Mouse (Mus musculus) embryo, embryonic 11 days (tissue): ENCODE results near the gene C1ql1.

Source experiments
- DNase-seq: peaks from one replicate; pipeline ENCODE4 v3.0.0-alpha.2; 2015

Gene C1ql1

DNA sequence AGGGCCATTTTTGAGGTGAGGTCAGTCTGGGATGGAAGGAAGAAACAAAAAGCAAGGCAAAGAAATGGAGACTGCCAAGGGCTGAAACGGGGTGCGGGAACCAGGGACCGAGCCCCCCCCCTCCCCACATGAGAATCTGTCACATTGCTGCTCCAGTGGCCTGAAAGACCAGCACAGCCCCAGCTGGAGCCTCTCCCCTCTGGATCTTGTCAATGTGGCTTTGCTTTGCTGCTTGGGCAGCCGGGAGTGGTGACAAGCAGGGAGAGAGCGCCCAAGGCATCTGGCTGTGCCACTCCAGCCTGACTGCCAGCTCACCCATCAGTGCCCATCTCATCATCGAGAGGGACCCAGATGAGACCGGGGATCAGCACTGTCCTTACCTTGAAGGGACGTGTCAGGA is 11.2 kb upstream of the C1ql1 start:
- no peak for DNase-seq

GRCm38 (mm10) chr11:102956962-102957614 is 10.6 kb upstream of the C1ql1 start:
- peak; percentile 43 for DNase-seq

DNA sequence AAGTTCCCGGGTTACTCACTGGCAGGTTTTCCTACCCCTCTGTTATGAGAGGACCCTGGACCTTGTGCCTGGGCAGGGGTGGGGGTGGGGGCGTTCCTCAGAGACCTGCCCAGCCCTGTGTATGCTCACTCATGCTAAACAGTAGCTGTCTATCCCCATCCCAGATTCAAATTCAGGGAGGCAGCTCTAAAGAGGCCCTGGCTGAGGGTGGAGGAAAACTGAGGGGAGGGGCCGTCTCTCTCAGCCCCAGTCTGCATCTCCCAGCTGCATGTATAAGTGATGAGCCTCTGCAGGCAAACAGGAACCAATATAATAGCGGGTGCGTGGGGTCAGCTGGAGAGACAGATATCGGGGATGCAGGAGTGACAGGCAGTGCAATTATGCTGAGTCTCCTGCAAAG is 6.4 kb upstream of the C1ql1 start:
- peak; percentile 39 for DNase-seq

DNA sequence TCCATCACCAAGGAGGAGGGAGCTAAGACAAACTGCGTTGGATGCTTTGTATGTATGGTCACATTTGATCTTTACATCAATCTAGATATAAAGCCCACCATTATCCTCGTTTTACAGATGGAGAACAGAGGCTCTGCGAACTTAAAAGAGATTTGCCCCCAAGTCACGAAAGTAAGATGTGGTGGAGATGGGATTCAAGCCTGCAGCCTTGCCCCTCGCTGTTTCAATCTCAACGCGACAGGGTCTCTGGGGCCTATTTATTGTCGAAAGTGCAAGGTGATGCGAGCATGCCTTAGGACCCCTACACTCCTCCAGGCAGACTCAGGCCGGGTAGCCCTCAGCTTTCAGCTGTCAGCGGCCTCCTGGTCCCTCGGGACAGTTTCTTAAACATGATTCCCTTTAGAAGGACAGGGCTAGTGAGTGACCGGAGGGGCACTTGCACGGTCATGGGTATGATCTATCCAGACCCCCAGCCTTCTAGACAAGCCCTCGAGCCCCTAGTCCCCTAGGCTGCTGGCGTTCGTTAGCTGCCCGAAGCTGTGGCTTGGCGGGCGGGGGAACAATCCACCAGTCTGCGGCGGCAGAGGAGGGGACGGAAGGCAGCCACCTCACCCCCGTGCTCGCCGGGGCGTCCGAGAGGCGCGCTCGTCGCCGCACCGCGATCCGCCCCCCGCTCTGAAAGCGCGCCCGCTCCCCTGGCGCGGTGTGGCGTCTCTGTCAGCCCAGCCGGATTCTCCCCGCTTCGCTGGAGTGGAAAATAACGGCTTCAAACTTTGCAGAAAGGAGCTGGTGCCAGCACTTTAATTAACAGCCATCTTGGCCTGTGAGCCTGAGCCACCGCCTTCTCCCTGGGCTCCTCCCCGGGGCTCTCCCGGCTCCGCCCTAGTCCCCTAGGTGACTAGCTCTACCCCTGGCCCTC is 1.8 kb upstream of the C1ql1 start:
- DNase-seq, result peak; percentile 49

- no peak for DNase-seq
These were observed 480 bp upstream of the C1ql1 start for GRCm38 (mm10) chr11:102946992-102947343.

DNA sequence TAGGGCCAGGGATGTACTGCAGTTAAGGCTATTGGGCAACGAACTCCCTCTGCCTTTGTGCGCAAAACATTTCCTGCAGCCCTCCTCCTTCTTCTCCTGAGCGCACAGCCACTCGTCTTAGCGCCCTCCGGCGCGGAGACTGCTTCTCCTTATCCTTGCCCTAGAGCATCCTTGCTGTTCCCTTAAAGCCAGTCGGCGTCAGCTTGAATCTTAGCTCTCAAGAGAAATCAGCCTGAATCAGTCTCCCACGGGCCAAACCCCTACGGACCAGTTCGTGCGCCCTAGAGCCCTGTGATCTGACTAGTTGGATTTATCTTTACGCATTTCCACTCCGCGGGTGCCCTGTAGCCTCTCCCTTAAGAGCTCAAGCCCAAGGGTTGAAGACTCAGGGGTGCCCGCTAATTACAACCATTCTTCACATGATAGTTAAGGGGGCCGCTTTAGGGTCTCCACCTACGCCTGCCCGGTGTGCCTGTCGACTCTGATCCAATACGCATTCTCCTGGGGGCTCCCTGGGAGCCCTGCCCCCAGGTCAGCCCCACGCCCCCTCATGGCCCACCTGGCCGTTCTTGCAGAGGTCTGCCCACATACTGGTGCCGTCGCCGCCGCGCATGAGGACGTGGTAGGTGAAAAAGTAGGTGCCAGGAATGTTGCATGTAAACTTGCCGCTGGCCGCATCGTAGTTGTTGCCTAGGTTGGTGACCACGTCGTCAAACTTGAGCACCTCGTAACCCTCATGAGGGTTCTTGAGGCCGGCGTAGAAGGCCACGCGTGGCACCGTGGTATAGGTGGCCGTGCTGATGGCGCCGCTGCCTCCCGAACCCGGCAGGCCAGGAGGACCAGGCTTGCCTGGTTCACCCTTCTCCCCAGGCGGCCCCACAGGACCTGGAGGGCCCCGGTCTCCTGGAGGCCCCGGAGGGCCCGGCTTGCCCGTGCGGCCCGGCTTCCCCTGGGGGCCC is 903 bp downstream of the C1ql1 start:
- DNase-seq, result peak; percentile 31

DNA sequence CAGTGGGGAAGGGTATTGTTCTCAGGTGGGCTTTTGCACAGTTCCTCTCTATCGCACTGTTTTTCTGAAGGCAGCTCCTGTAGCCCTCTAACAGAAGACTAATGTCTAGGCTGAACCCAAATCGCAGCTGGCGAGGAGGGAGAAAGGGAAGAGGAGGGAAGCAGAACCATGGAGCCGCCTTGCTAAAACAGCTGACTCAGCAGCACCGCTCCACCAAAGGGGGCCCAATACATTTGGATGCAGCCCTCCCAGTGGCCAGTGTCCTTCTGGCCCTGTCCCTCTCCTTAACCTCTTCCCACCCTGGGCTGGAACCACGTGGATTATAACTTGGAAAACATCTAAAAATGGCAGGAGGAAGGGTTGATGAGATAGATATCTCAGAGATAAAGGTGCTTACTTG is 5.3 kb downstream of the C1ql1 start:
- DNase-seq, result no peak

DNA sequence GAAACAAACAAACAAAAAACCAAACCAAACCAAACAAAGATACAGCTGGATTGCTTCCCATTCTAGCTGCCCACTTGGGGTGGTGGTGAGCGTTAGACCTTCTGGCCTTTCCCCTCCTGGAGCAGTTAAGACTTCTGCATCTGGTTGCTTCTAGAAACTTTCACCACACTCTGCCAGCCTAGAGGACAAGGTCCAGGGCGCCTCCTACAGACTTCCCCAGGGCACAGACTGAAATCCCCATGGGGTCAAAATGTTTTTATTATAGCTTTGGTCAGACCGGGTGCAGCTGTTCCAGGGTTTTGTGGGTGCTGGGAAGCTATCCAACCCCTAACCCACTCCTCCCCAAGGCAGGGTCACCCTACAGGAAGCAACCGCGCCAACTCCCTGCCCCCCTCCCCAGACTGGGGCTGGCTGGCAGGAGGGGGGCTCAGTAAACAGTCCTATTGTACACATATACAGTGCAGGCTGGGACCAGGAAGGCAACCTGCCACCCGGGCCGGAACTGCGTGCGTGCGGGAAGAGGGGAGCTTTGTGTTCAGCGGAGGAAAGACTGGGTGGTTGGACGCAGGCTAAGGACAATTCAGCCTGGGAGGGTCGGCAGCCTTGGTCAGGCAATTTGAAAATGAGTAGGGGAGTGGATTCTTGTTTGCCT is 7.3 kb downstream of the C1ql1 start:
- no peak for DNase-seq

- DNase-seq, result no peak
These were observed 8.8 kb downstream of the C1ql1 start for GRCm38 (mm10) chr11:102937529-102938182.

DNA sequence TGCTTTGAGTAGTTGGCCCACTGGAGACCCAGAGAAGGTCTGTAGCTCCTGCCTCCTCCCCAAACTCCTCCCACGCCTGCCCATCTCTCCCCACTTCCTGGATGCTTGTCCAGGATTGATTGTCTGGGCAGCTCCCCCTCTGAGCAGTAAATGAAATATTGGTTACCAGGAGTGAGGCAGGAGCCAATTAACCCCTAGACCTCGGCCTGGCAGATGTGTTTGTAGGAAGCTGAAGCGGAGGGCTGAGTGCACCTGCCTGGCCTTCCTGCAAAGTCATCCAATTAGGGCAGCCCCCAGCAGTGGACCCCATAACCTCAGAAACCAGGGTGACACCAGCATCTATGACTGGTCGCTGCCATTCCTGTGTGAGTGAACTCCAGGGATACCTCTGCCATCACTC is 10.2 kb downstream of the C1ql1 start:
- peak; percentile 22 for DNase-seq

GRCm38 (mm10) chr11:102930672-102931071 is 15.8 kb downstream of the C1ql1 start:
- DNase-seq, result no peak

GRCm38 (mm10) chr11:102925351-102925717 is 21.2 kb downstream of the C1ql1 start:
- peak; percentile 80 for DNase-seq

DNA sequence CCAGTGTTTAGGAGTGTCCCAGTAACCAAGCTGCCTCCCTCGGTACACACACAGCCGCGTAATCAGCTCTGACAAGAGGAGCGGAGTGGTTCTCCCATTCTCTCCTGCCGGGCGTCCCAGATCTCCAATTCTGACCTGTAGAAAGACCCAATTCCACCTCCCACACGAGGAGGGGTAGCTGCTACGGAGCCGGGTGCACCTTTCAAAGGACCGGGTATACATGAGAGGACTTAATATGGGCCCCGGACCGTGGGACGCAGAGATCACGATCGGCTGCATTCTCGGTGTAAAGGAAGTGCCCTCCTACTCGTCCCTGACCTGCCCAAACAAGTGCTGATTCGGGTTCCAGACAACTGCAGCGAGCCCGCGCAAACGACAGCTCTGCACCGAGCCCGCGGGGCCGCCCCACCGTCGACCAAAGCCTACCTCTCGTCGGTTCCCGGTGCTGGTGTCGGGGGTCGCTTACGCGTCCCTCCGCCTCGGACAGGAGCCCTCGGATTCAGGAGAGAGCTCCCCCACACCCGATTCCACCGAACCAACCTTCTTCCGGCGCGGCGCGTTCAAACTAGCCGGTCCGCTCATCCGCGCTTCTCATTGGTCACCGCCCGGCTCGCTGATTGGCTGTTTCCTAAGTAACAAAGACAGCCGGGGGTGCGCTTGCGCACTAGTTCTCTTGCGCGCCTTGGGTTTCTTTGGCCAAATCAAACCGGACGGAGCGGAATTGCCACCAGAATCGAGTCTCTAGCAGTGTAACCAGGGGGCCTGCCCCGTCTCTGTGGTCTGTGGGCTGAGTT is 21.7 kb downstream of the C1ql1 start, which contains the start of gene Kif18b:
Kif18b (minus strand) TSS at position 568 of the 794 bp plus-strand sequence.
- DNase-seq, result peak; percentile 99

GRCm38 (mm10) chr11:102921491-102921890 is 25.0 kb downstream of the C1ql1 start:
- DNase-seq, result no peak

DNA sequence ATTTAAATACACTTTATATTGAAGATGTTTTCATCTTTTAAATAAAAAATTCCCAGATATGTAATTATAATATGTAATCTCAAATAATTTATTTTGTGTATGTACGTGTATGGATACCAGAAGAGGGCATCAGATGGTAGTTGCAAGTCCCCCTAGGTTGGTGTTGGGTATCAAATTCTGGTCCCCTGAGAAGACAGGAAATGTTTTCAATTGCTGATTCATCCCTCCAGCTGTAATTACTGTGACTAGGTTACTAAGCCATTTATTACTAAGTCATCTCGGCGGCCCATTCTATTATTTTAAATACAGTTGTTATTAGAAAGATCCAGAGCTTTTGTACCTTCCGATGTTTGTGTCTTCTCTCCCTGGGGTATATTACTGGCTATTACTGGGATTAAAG is 28.4 kb downstream of the C1ql1 start:
- DNase-seq, result no peak

DNA sequence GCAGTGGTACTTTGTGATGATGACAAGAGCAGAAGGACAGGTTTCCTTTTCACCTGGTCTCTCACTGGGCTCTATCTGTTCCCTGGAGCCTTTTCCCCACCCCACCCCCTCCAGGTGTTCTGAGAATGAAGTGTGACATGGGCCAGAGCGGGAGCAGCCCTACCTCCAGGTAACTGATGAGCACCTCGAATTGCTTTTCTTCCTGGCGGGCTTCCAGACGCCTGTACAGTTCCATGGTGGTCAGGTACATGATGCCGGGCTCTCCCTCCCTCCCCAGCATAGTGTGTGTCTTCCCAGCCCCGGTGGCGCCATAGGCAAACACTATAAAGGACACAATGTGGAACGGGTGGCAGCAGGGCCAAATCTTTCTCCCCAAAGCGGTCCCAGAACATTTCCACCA is 31.1 kb downstream of the C1ql1 start:
- DNase-seq, result no peak

GRCm38 (mm10) chr11:102911376-102911775 is 35.1 kb downstream of the C1ql1 start:
- no peak for DNase-seq

GRCm38 (mm10) chr11:102903654-102904053 is 42.8 kb downstream of the C1ql1 start:
- DNase-seq, result no peak

GRCm38 (mm10) chr11:102902107-102902506 is 44.4 kb downstream of the C1ql1 start:
- DNase-seq, result no peak

- no peak for DNase-seq
These were observed 45.3 kb downstream of the C1ql1 start for GRCm38 (mm10) chr11:102901199-102901598.

DNA sequence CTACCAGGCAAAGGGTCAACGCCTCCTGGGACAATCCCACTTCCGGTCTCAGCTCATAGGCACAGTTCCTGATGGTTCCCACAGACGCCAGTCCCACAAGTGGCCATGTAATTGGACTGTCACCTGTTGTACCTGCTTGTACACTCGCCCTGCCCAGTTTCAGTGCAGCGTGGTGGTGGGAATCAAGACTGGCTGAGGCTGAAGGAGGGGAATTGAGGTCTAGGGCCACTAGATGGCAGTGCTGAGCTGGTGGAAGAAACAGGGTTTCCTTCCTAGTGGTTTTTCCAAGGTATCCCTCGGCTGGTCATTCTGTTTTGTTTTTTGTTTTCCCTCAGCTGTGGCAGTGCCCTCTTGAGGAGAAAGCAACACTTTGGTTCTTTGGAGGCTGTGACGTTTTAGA is 45.7 kb downstream of the C1ql1 start, which contains the start of gene Gfap:
Gfap (minus strand) TSS at position 150 of the 400 bp plus-strand sequence.
- DNase-seq, result peak; percentile 88
